Mouse (Mus musculus) heart, adult 2 months (tissue): ENCODE measurements around the gene Faap24. TPM values are rescaled to one million over a fixed set of nuclear protein-coding genes. Genes with fewer than 3 reads are reported as not detected.
A peak's percentile ranks its signal among the peaks of the same experiment; 100 is the strongest.

Experiments used
- DNase-seq, 2 experiments: peaks; one replicate each; pipeline ENCODE4 v3.0.0; 2021
- H3K27ac ChIP-seq: fragments of 200-600 bp; 2 replicates; pipeline ENCODE4 v1.8.1; 2022
- H3K27me3 ChIP-seq: fragments of 200-500 bp; 2 replicates; pipeline ENCODE4 v1.6.1; 2012; ENCODE audit warnings: mild to moderate bottlenecking, low read length, inconsistent platforms, mixed read lengths; ENCODE audit not compliant: control insufficient read depth, insufficient read depth
- H3K36me3 ChIP-seq: fragments of 200-500 bp; 2 replicates; pipeline ENCODE4 v1.6.1; 2012; ENCODE audit warnings: low read length, inconsistent platforms; ENCODE audit not compliant: control insufficient read depth, insufficient read depth
- H3K4me1 ChIP-seq: fragments of 200-500 bp; 2 replicates; pipeline ENCODE4 v1.6.1; 2011; ENCODE audit warnings: low read length; ENCODE audit not compliant: control insufficient read depth, insufficient read depth
- H3K4me3 ChIP-seq: fragments of 200-600 bp; 2 replicates; pipeline ENCODE4 v1.8.1; 2022
- H3K79me2 ChIP-seq: fragments of 200-500 bp; replicated peaks from 2 replicates; pipeline ENCODE4 v1.6.1; 2012; ENCODE audit warnings: mild to moderate bottlenecking, inconsistent platforms, low read length, moderate library complexity, mixed read lengths; ENCODE audit not compliant: control insufficient read depth, insufficient read depth
- H3K9ac ChIP-seq: fragments of 200-500 bp; 2 replicates; pipeline ENCODE4 v1.6.1; 2012; ENCODE audit warnings: low read depth, mild to moderate bottlenecking, control low read depth, inconsistent platforms, low read length, mixed read lengths
- CTCF ChIP-seq: fragments of 200-600 bp; IDR thresholded peaks from 2 replicates; pipeline ENCODE4 v1.8.1; 2022; ENCODE audit warnings: antibody characterized with exemption, mild to moderate bottlenecking, moderate library complexity
- EP300 ChIP-seq: fragments of 200-500 bp; IDR thresholded peaks from 2 replicates; pipeline ENCODE4 v1.6.1; 2011; ENCODE audit warnings: low read depth, low read length, control low read depth; ENCODE audit not compliant: insufficient read depth
- POLR2A ChIP-seq: fragments of 200-500 bp; IDR thresholded peaks from 2 replicates; pipeline ENCODE4 v1.6.1; 2011; ENCODE audit warnings: mild to moderate bottlenecking, low read depth, low read length, control low read depth; ENCODE audit not compliant: insufficient read depth
- WGBS: fragments of 180-500 bp; shearing (Covaris S2); methylation state at CpG from one replicate; pipeline ENCODE4 v1.1.7; 2018; 5-methylcytosine and 5-hydroxymethylcytosine counted together
- intact Hi-C: fragments of 180-260 bp; cut with DNase I; formaldehyde crosslinking; loops from one replicate; pipeline ENCODE4 v1.15.1; 2025
- long read RNA-seq: library from polyadenylated mRNA; stranded (forward); transcript quantifications from one replicate; pipeline ENCODE4 v2.0.0, GENCODE M21; 2021
- polyA plus RNA-seq: library from polyadenylated mRNA; depleted of rRNA; stranded (reverse); fragments of >200 nt; gene quantifications from 2 replicates; pipeline ENCODE4 v1.2.3, GENCODE M21; 2012; rRNA removed
- total RNA-seq, 2 experiments: library from RNA; stranded (reverse); gene quantifications; 2 replicates each; pipeline ENCODE4 v1.2.3; 2021

The Faap24 gene
- total RNA-seq, result 1 to 10 TPM; 1.9 to 2.3 TPM
- 1.2 and 1.4 TPM in 2 replicates for polyA plus RNA-seq
- long read RNA-seq, partial matches to known transcripts, result 0 of 1 reads
- long read RNA-seq, other reads (novel, unspliced or antisense), result 0 of 1 reads

DNA sequence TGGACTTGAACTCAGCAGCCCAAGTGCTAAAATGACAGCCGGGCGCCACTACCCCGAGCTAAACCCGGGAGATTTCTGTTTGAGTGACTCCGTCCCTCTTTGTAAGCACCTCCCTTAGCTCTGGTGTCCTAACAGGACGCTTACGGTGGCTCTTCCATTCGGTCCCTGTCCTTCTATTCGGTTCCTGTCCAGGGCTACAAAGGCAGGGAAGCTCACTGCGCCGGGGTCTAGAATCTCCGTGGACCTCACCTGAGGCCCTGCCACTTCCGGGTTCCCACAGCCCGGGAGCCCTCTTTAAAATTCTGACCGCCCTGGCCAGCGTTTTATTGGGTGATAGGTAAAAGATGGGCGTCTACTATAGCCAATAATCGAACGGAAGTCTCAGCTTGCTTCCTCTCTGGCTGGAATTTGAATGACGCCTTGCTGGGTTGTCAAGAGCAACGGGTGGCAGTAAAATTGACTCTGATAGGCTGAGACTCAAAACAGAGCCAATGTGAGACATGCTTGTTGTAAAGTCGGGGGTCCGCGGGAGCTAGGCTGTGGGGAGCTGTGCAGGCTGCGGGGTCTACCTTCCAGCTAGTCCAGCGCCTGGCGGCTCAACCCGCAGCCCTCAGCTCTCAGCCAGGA, at the start of gene Faap24, which contains the start of gene Cep89:
TSS of gene Faap24 (minus strand) at position 295 of the 627 bp plus-strand sequence.
TSS of gene Cep89 (plus strand) at position 494 of the 627 bp plus-strand sequence.
- no peaks in the 10 kb centered on the region for H3K27me3 ChIP-seq
- peaks cover 4% of the 10 kb centered on the region; the same call in 1 of the 2 replicates for H3K4me1 ChIP-seq
- no peaks in the 10 kb centered on the region for H3K36me3 ChIP-seq
- intact Hi-C loops, result loop anchor here (5.0 to 10.0 kb wide), 2 partner anchors 79 to 158 kb away; partner anchors contain the start of genes Gpatch1 and Nudt19
- H3K79me2 ChIP-seq, result no peaks in the 10 kb centered on the region
- TF ChIP-seq CTCF, result no peak
- TF ChIP-seq POLR2A, result peak; percentile 72
- TF ChIP-seq EP300, result 0 out of 2 replicates have a peak, but pooled peaks have one; percentile 24
- peak within 1 kb of the TSS; percentile 82 for H3K27ac ChIP-seq
- under 1% methylated on average over 28 of the region's 28 CpGs for WGBS
- peak within 1 kb of the TSS; percentile 94 for H3K4me3 ChIP-seq
- peak; percentile 93 to 94 for DNase-seq
- peak within 1 kb of the TSS; percentile 68 for H3K9ac ChIP-seq

DNA sequence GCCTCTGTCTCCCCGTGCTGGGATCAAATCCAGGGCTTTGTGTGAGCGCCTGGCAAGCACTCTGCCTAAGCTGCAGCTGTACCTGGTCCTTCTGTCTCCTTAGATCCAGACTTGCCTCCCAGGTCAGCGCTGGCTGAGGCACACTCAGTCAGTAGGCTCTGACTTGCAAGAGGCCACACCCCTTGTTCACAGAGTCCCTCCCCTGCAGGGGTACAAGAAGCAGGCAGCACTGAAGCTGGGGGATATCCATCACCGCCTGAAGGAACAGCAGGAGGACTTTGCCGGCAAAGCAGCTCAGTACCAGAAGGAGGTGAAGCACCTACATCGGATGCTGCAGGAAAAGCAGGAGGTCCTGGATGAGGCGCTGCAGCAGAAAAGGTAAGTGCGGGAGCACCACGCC, 38.6 kb upstream of the Faap24 start:
- 90% methylated on average over 9 of the region's 9 CpGs for WGBS
- Histone ChIP-seq H3K79me2 (no peaks in the 10 kb centered on the region), H3K9ac (no peak overlapping the region), H3K36me3 (no peaks in the 10 kb centered on the region), H3K4me3 (no peak overlapping the region), H3K27me3 (no peaks in the 10 kb centered on the region), H3K27ac (no peak overlapping the region), H3K4me1 (no peaks in the 10 kb centered on the region)
- intact Hi-C loops, result no loop called here
- no peak for TF ChIP-seq EP300
- DNase-seq, result no peak

DNA sequence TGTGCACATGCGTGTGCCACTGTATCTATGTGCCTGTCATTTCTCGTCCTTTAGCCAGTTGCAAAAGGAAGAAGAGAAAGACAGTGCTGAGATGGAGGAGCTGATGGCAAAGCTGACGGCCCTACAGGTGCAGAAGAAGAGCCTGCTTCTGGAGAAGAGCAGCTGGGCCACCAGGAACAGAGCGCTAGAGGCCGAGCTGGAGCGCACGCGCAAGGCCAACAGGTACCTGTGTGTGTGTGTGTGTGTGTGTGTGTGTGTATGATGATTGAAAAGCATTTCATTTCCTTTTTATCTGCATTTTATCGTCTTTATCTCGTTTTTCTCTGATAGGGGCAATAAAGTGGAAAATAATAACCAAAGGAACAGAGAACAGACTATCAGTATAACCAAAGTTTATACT, 31.5 kb upstream of the Faap24 start:
- no peak for DNase-seq
- no peak overlapping the region for H3K9ac ChIP-seq
- 91% methylated on average over 10 of the region's 10 CpGs for WGBS

DNA sequence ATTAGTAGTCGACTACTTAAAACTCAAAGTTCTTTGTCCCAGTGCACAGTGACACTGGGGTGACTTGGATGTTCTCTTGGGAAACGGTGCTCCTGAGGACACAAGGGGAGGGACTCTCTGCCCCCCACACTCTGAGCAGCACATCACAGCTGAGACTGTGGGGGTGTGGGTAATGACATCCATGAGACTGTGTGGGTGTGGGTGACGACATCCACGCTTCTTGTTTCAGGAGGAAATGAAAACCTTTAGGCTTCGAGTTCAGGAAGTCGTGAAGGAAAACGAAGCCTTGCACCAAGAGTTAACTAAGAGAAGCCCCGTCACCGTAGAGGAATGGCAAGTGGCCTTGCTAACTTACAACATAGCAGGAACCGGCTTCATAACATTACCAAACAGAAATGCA, 26.4 kb upstream of the Faap24 start:
- H3K79me2 ChIP-seq, result no peaks in the 10 kb centered on the region
- TF ChIP-seq EP300 (no peak), POLR2A (no peak), CTCF (no peak)

More for the DNA sequence above, 31.5 kb upstream of the Faap24 start:
- Histone ChIP-seq H3K36me3 (no peaks in the 10 kb centered on the region), H3K27me3 (no peaks in the 10 kb centered on the region), H3K27ac (no peak overlapping the region), H3K4me1 (no peaks in the 10 kb centered on the region), H3K79me2 (no peaks in the 10 kb centered on the region), H3K4me3 (no peak overlapping the region)
- TF ChIP-seq POLR2A (no peak), CTCF (no peak), EP300 (no peak)
- intact Hi-C loops, result no loop called here

DNA sequence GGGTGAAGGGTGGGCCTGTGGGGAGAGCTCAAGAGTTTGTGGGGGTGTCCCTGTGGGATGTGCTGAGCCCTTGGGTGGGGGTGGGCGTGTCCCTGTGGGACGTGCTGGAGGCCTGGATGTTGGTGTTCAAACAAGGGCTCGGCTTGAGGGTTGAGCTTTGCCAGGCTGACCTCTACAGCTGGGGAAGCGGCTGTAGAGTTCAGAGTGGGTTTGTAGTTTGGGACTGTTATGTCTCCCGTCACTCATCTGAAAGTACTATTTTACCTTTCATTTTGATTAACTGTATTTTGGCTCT, 20.0 kb upstream of the Faap24 start:
- WGBS, result 94% methylated on average over 5 of the region's 5 CpGs
- Histone ChIP-seq H3K27me3 (no peaks in the 10 kb centered on the region), H3K36me3 (no peaks in the 10 kb centered on the region), H3K9ac (no peak overlapping the region), H3K27ac (no peak overlapping the region), H3K79me2 (no peaks in the 10 kb centered on the region), H3K4me3 (no peak overlapping the region), H3K4me1 (no peaks in the 10 kb centered on the region)
- TF ChIP-seq CTCF (no peak), POLR2A (no peak), EP300 (no peak)
- intact Hi-C loops, result no loop called here
- no peak for DNase-seq

More for the DNA sequence above, 26.4 kb upstream of the Faap24 start:
- Histone ChIP-seq H3K9ac (no peak overlapping the region), H3K4me3 (no peak overlapping the region), H3K27me3 (no peaks in the 10 kb centered on the region), H3K27ac (no peak overlapping the region), H3K36me3 (no peaks in the 10 kb centered on the region), H3K4me1 (no peaks in the 10 kb centered on the region; the same call in 1 of the 2 replicates)
- DNase-seq, result no peak
- WGBS, result 70% methylated on average over 10 of the region's 10 CpGs
- intact Hi-C loops, result no loop called here

DNA sequence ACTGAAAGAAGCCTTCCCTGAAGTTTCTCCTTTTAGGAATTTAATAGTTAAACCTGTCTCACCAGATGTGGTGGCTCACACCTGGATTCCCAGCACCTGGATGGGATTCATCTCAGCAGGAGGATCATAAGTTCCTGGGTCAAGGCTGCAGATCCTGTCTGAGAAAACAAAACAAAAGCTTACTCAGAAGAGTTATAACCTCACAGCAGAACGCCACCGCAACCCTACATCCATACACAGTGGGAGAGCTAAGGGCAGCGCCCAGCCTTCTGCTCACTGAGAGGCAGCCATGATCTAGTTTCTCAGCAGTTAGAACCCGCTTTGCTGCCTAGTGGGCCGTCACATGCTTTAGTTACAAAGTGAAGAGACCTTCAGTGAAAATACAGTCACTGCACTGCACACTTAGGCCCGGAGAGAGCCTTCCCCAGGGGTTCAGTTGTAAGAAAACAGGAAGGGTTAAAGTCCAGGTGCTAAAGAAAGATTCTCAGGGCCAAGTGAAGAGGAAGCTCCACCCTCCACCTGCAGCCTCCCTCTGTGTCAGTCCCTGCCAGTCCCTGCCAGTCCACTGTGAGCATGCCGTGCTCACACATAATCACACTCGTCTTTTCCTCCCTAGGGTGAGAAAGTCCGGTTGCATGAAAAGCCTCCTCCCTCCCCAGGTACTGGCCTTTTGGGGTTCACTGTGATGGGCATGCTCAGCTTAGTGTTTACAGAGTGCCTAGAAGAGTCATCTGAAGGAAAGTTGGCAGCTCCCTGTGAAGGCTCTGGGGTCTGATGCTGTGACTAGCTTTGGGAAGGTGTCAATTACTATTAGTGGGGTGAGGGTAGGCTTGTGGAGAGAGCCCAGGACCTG, 19.4 kb upstream of the Faap24 start:
- no peak overlapping the region for H3K4me3 ChIP-seq
- no peak for TF ChIP-seq POLR2A
- no peak for TF ChIP-seq EP300
- TF ChIP-seq CTCF, result no peak
- no peaks in the 10 kb centered on the region for H3K4me1 ChIP-seq
- 84% methylated on average over 9 of the region's 9 CpGs for WGBS
- no peak overlapping the region for H3K27ac ChIP-seq
- intact Hi-C loops, result no loop called here
- H3K27me3 ChIP-seq, result no peaks in the 10 kb centered on the region
- no peaks in the 10 kb centered on the region for H3K79me2 ChIP-seq
- no peaks in the 10 kb centered on the region for H3K36me3 ChIP-seq
- DNase-seq, result no peak
- no peak overlapping the region for H3K9ac ChIP-seq
